Mouse (Mus musculus): ENCODE results near the gene Zmynd11. TPM values are rescaled to one million over a fixed set of nuclear protein-coding genes. Genes with fewer than 3 reads are reported as not detected.

Zmynd11 gene
- polyA plus RNA-seq, 1 experiment, result 27.1 TPM

DNA sequence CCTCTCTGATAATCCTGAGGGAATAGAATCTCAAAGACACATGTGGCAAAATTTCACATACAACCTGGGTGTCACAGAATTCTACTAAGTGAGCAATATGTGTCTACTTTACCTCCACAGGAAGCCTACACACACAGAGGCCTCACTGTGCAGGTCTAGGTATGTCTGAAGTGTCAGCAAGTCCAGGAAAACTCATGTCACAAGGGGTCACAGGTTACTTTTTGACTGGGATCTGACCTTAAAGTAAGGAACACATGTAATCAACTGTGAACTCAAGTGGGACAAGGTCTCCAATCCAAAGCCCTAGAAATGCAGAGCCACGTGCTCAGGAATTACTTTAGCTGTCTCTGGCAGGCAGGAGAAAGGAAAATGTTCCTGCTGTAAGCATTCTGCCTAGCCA is 36.1 kb downstream of the Zmynd11 start:
- Histone ChIP-seq H3K27me3 (ENCODE audit: control insufficient read depth, insufficient read depth, low read length) (no peaks in the 10 kb centered on the region), H3K27ac (ENCODE audit: insufficient read depth, low read length) (no peak overlapping the region), H3K4me1 (ENCODE audit: control insufficient read depth, insufficient read depth, insufficient read length) (no peaks in the 10 kb centered on the region), H3K4me3 (ENCODE audit: extremely low read depth, insufficient read depth, insufficient read length) (no peak overlapping the region), H3K36me3 (ENCODE audit: control insufficient read depth, insufficient read depth, low read length) (peaks cover 10% of the 10 kb centered on the region)
- 93% methylated on average over 1 of the region's 1 CpGs for WGBS
- no peak for DNase-seq (ENCODE audit: low read depth in 1 of 2, low spot score in 2 of 2)
- no peak for TF ChIP-seq POLR2A (IDR thresholded peaks at IDR 0.05; ENCODE audit: low read depth, low read length)

GRCm38 (mm10) chr13:9715224-9715623 is 49.9 kb downstream of the Zmynd11 start:
- peaks cover 4% of the 10 kb centered on the region; the same call in 1 of the 2 replicates for H3K36me3 ChIP-seq (ENCODE audit: control insufficient read depth, insufficient read depth, low read length)
- no peak overlapping the region for H3K4me3 ChIP-seq (ENCODE audit: extremely low read depth, insufficient read depth, insufficient read length)
- DNase-seq (ENCODE audit: low read depth in 1 of 2, low spot score in 2 of 2), result no peak
- H3K27me3 ChIP-seq (ENCODE audit: control insufficient read depth, insufficient read depth, low read length), result no peaks in the 10 kb centered on the region
- H3K4me1 ChIP-seq (ENCODE audit: control insufficient read depth, insufficient read depth, insufficient read length), result no peaks in the 10 kb centered on the region
- WGBS, result 82% methylated on average over 1 of the region's 1 CpGs
- H3K27ac ChIP-seq (ENCODE audit: insufficient read depth, low read length), result no peak overlapping the region
- TF ChIP-seq POLR2A (IDR thresholded peaks at IDR 0.05; ENCODE audit: low read depth, low read length), result no peak

DNA sequence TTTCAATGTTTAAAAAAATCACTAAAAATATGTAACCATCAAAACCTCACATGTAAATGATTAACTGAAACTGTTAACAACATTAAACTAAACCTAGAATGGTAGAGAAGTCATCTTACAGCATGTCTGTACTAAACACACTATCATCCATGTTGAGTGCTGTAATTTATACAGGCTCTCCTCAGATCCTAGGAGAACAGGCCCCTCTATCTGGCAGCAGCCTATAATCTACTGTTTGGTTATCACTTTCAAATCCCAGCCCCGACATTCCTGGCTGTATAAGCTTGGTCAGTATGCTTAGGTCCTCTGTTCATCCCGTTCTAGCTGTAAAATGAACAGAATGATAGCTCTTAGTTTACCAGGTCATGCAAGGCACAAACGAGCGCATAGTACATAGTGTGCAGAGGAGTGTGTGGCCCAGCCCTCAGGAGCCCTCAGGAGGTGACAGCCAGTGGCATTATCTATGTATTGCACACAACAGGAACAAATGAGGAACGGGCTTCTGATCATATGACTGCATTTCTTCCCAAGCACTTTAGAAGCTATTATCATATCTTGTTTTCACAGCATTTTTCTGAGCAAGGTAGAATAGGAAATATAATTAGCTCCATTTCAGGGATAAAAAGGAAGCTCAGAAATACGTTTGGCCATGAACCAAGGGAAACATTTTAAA is 51.5 kb downstream of the Zmynd11 start:
- Histone ChIP-seq H3K27me3 (ENCODE audit: control insufficient read depth, insufficient read depth, low read length) (no peaks in the 10 kb centered on the region), H3K36me3 (ENCODE audit: control insufficient read depth, insufficient read depth, low read length) (0 out of 2 replicates have a peak, but pooled peaks cover 1% of the 10 kb centered on the region), H3K4me1 (ENCODE audit: control insufficient read depth, insufficient read depth, insufficient read length) (no peaks in the 10 kb centered on the region), H3K27ac (ENCODE audit: insufficient read depth, low read length) (no peak overlapping the region), H3K4me3 (ENCODE audit: extremely low read depth, insufficient read depth, insufficient read length) (no peak overlapping the region)
- WGBS, result 83% methylated on average over 6 of the region's 6 CpGs
- TF ChIP-seq CTCF (IDR thresholded peaks at IDR 0.05; ENCODE audit: extremely low read depth, insufficient read depth, insufficient read length, insufficient replicate concordance) (no peak), POLR2A (IDR thresholded peaks at IDR 0.05; ENCODE audit: low read depth, low read length) (no peak)
- no peak for DNase-seq (ENCODE audit: low read depth in 1 of 2, low spot score in 2 of 2)

- no peak for DNase-seq (ENCODE audit: low read depth in 1 of 2, low spot score in 2 of 2)
- H3K27ac ChIP-seq (ENCODE audit: insufficient read depth, low read length), result no peak overlapping the region
- TF ChIP-seq POLR2A (IDR thresholded peaks at IDR 0.05; ENCODE audit: low read depth, low read length), result no peak
- no peak for TF ChIP-seq CTCF (IDR thresholded peaks at IDR 0.05; ENCODE audit: extremely low read depth, insufficient read depth, insufficient read length, insufficient replicate concordance)
- H3K4me3 ChIP-seq (ENCODE audit: extremely low read depth, insufficient read depth, insufficient read length), result no peak overlapping the region
- 92% methylated on average over 3 of the region's 3 CpGs for WGBS
- peaks cover 3% of the 10 kb centered on the region; the same call in 1 of the 2 replicates for H3K36me3 ChIP-seq (ENCODE audit: control insufficient read depth, insufficient read depth, low read length)
- H3K4me1 ChIP-seq (ENCODE audit: control insufficient read depth, insufficient read depth, insufficient read length), result no peaks in the 10 kb centered on the region
- no peaks in the 10 kb centered on the region for H3K27me3 ChIP-seq (ENCODE audit: control insufficient read depth, insufficient read depth, low read length)
Measured at GRCm38 (mm10) chr13:9712971-9713370, 52.2 kb downstream of the Zmynd11 start.

- Histone ChIP-seq H3K36me3 (ENCODE audit: control insufficient read depth, insufficient read depth, low read length) (peaks cover 3% of the 10 kb centered on the region; the same call in 1 of the 2 replicates), H3K27me3 (ENCODE audit: control insufficient read depth, insufficient read depth, low read length) (no peaks in the 10 kb centered on the region), H3K4me3 (ENCODE audit: extremely low read depth, insufficient read depth, insufficient read length) (no peak overlapping the region), H3K27ac (ENCODE audit: insufficient read depth, low read length) (no peak overlapping the region), H3K4me1 (ENCODE audit: control insufficient read depth, insufficient read depth, insufficient read length) (no peaks in the 10 kb centered on the region)
- no peak for DNase-seq (ENCODE audit: low read depth in 1 of 2, low spot score in 2 of 2)
- WGBS, result 93% methylated on average over 1 of the region's 1 CpGs
- no peak for TF ChIP-seq POLR2A (IDR thresholded peaks at IDR 0.05; ENCODE audit: low read depth, low read length)
Measured at GRCm38 (mm10) chr13:9712409-9712808, 52.7 kb downstream of the Zmynd11 start.

GRCm38 (mm10) chr13:9708433-9709240 is 56.5 kb downstream of the Zmynd11 start:
- no peaks in the 10 kb centered on the region for H3K27me3 ChIP-seq (ENCODE audit: control insufficient read depth, insufficient read depth, low read length)
- no peak overlapping the region for H3K4me3 ChIP-seq (ENCODE audit: extremely low read depth, insufficient read depth, insufficient read length)
- 92% methylated on average over 7 of the region's 7 CpGs for WGBS
- H3K4me1 ChIP-seq (ENCODE audit: control insufficient read depth, insufficient read depth, insufficient read length), result no peaks in the 10 kb centered on the region
- no peak for DNase-seq (ENCODE audit: low read depth in 1 of 2, low spot score in 2 of 2)
- TF ChIP-seq CTCF (IDR thresholded peaks at IDR 0.05; ENCODE audit: extremely low read depth, insufficient read depth, insufficient read length, insufficient replicate concordance) (no peak), POLR2A (IDR thresholded peaks at IDR 0.05; ENCODE audit: low read depth, low read length) (no peak)
- H3K36me3 ChIP-seq (ENCODE audit: control insufficient read depth, insufficient read depth, low read length), result peaks cover 7% of the 10 kb centered on the region
- no peak overlapping the region for H3K27ac ChIP-seq (ENCODE audit: insufficient read depth, low read length)

GRCm38 (mm10) chr13:9706720-9707119 is 58.4 kb downstream of the Zmynd11 start:
- WGBS, result 92% methylated on average over 8 of the region's 8 CpGs
- Histone ChIP-seq H3K4me1 (ENCODE audit: control insufficient read depth, insufficient read depth, insufficient read length) (no peaks in the 10 kb centered on the region), H3K4me3 (ENCODE audit: extremely low read depth, insufficient read depth, insufficient read length) (no peak overlapping the region), H3K27me3 (ENCODE audit: control insufficient read depth, insufficient read depth, low read length) (no peaks in the 10 kb centered on the region), H3K36me3 (ENCODE audit: control insufficient read depth, insufficient read depth, low read length) (peaks cover 6% of the 10 kb centered on the region), H3K27ac (ENCODE audit: insufficient read depth, low read length) (no peak overlapping the region)
- TF ChIP-seq POLR2A (IDR thresholded peaks at IDR 0.05; ENCODE audit: low read depth, low read length) (no peak), CTCF (IDR thresholded peaks at IDR 0.05; ENCODE audit: extremely low read depth, insufficient read depth, insufficient read length, insufficient replicate concordance) (no peak)
- no peak for DNase-seq (ENCODE audit: low read depth in 1 of 2, low spot score in 2 of 2)

All from spleen, adult 2 months (tissue).